Mouse (Mus musculus): Measurements from ENCODE around the gene Psmg3. TPM values are rescaled to one million over a fixed set of nuclear protein-coding genes. Genes with fewer than 3 reads are reported as not detected.

Gene Psmg3
- total and polyA plus RNA-seq, 2 experiments from 2014 or later: 20.4 to 61.0 TPM

- H3K4me3 ChIP-seq (ENCODE audit: low read depth, low read length): no peak overlapping the region
- no peak overlapping the region for H3K4me2 ChIP-seq (ENCODE audit: low read depth, low read length, poor library complexity, severe bottlenecking)
- no peaks in the 10 kb centered on the region for H3K4me1 ChIP-seq (ENCODE audit: insufficient read depth, low read length)
- H3K27me3 ChIP-seq (ENCODE audit: insufficient read depth, low read length): peaks cover 3% of the 10 kb centered on the region; the same call in 1 of the 2 replicates
- no peak for DNase-seq (ENCODE audit: low spot score)
- no peak overlapping the region for H3K27ac ChIP-seq (ENCODE audit: low read depth, low read length)
- H3K9me3 ChIP-seq (ENCODE audit: low read length): no peaks in the 10 kb centered on the region
- ATAC-seq (ENCODE audit: low FRiP score): no peak
- WGBS: 81% methylated on average over 12 of the region's 12 CpGs
- TF ChIP-seq CTCF (IDR thresholded peaks at IDR 0.05): no peak
- H3K9ac ChIP-seq (replicated peaks; ENCODE audit: low read length, poor library complexity, severe bottlenecking): no peak overlapping the region
- no peaks in the 10 kb centered on the region for H3K36me3 ChIP-seq (ENCODE audit: insufficient read depth, low read length)
Observed at GRCm38 (mm10) chr5:139849626-139850320, 23.1 kb upstream of the Psmg3 start.

- no peaks in the 10 kb centered on the region for H3K4me1 ChIP-seq (ENCODE audit: insufficient read depth, low read length)
- DNase-seq (ENCODE audit: low spot score): no peak
- no peak overlapping the region for H3K9ac ChIP-seq (replicated peaks; ENCODE audit: low read length, poor library complexity, severe bottlenecking)
- no peak overlapping the region for H3K27ac ChIP-seq (ENCODE audit: low read depth, low read length)
- H3K27me3 ChIP-seq (ENCODE audit: insufficient read depth, low read length): no peaks in the 10 kb centered on the region
- H3K36me3 ChIP-seq (ENCODE audit: insufficient read depth, low read length): no peaks in the 10 kb centered on the region
- TF ChIP-seq CTCF (IDR thresholded peaks at IDR 0.05): no peak
- 16% methylated on average over 3 of the region's 3 CpGs for WGBS
- no peak overlapping the region for H3K4me3 ChIP-seq (ENCODE audit: low read depth, low read length)
- ATAC-seq (ENCODE audit: low FRiP score): peak; percentile 31; the same call in 1 of the 2 replicates
- H3K9me3 ChIP-seq (ENCODE audit: low read length): no peaks in the 10 kb centered on the region
- H3K4me2 ChIP-seq (ENCODE audit: low read depth, low read length, poor library complexity, severe bottlenecking): no peak overlapping the region
Observed at GRCm38 (mm10) chr5:139839142-139839541, 12.5 kb upstream of the Psmg3 start.

GRCm38 (mm10) chr5:139838476-139838892, 11.8 kb upstream of the Psmg3 start:
- Histone ChIP-seq H3K9ac (replicated peaks; ENCODE audit: low read length, poor library complexity, severe bottlenecking) (no peak overlapping the region), H3K4me3 (ENCODE audit: low read depth, low read length) (no peak overlapping the region), H3K4me1 (ENCODE audit: insufficient read depth, low read length) (no peaks in the 10 kb centered on the region), H3K4me2 (ENCODE audit: low read depth, low read length, poor library complexity, severe bottlenecking) (no peak overlapping the region), H3K9me3 (ENCODE audit: low read length) (no peaks in the 10 kb centered on the region), H3K27me3 (ENCODE audit: insufficient read depth, low read length) (no peaks in the 10 kb centered on the region), H3K27ac (ENCODE audit: low read depth, low read length) (no peak overlapping the region), H3K36me3 (ENCODE audit: insufficient read depth, low read length) (no peaks in the 10 kb centered on the region)
- ATAC-seq (ENCODE audit: low FRiP score) (peak; percentile 38; the same call in 1 of the 2 replicates), DNase-seq (ENCODE audit: low spot score) (peak; percentile 74)
- WGBS: 13% methylated on average over 2 of the region's 2 CpGs
- TF ChIP-seq CTCF (IDR thresholded peaks at IDR 0.05): peak; percentile 70

GRCm38 (mm10) chr5:139835706-139836105, 9.0 kb upstream of the Psmg3 start:
- Histone ChIP-seq H3K27me3 (ENCODE audit: insufficient read depth, low read length) (no peaks in the 10 kb centered on the region), H3K27ac (ENCODE audit: low read depth, low read length) (no peak overlapping the region), H3K4me2 (ENCODE audit: low read depth, low read length, poor library complexity, severe bottlenecking) (no peak overlapping the region), H3K9ac (replicated peaks; ENCODE audit: low read length, poor library complexity, severe bottlenecking) (no peak overlapping the region), H3K4me3 (ENCODE audit: low read depth, low read length) (no peak overlapping the region), H3K9me3 (ENCODE audit: low read length) (no peaks in the 10 kb centered on the region), H3K36me3 (ENCODE audit: insufficient read depth, low read length) (no peaks in the 10 kb centered on the region), H3K4me1 (ENCODE audit: insufficient read depth, low read length) (no peaks in the 10 kb centered on the region)
- no peak for TF ChIP-seq CTCF (IDR thresholded peaks at IDR 0.05)
- DNase-seq (ENCODE audit: low spot score) (no peak), ATAC-seq (ENCODE audit: low FRiP score) (no peak)
- WGBS: 87% methylated on average over 7 of the region's 7 CpGs

- Histone ChIP-seq H3K36me3 (ENCODE audit: insufficient read depth, low read length) (no peaks in the 10 kb centered on the region), H3K4me3 (ENCODE audit: low read depth, low read length) (no peak overlapping the region), H3K27ac (ENCODE audit: low read depth, low read length) (no peak overlapping the region), H3K4me2 (ENCODE audit: low read depth, low read length, poor library complexity, severe bottlenecking) (no peak overlapping the region), H3K27me3 (ENCODE audit: insufficient read depth, low read length) (no peaks in the 10 kb centered on the region), H3K9ac (replicated peaks; ENCODE audit: low read length, poor library complexity, severe bottlenecking) (no peak overlapping the region), H3K4me1 (ENCODE audit: insufficient read depth, low read length) (no peaks in the 10 kb centered on the region), H3K9me3 (ENCODE audit: low read length) (no peaks in the 10 kb centered on the region)
- no peak for TF ChIP-seq CTCF (IDR thresholded peaks at IDR 0.05)
- 79% methylated on average over 7 of the region's 7 CpGs for WGBS
- DNase-seq (ENCODE audit: low spot score) (no peak), ATAC-seq (ENCODE audit: low FRiP score) (no peak)
Observed at GRCm38 (mm10) chr5:139832125-139832524, 5.4 kb upstream of the Psmg3 start.

GRCm38 (mm10) chr5:139830734-139831133, 4.0 kb upstream of the Psmg3 start:
- Histone ChIP-seq H3K4me2 (ENCODE audit: low read depth, low read length, poor library complexity, severe bottlenecking) (no peak overlapping the region), H3K9me3 (ENCODE audit: low read length) (no peaks in the 10 kb centered on the region), H3K4me3 (ENCODE audit: low read depth, low read length) (no peak overlapping the region), H3K9ac (replicated peaks; ENCODE audit: low read length, poor library complexity, severe bottlenecking) (no peak overlapping the region), H3K27me3 (ENCODE audit: insufficient read depth, low read length) (no peaks in the 10 kb centered on the region), H3K36me3 (ENCODE audit: insufficient read depth, low read length) (no peaks in the 10 kb centered on the region), H3K27ac (ENCODE audit: low read depth, low read length) (no peak overlapping the region), H3K4me1 (ENCODE audit: insufficient read depth, low read length) (peaks cover 3% of the 10 kb centered on the region; the same call in 1 of the 2 replicates)
- WGBS: 77% methylated on average over 3 of the region's 3 CpGs
- TF ChIP-seq CTCF (IDR thresholded peaks at IDR 0.05): no peak
- no peak for ATAC-seq (ENCODE audit: low FRiP score)
- DNase-seq (ENCODE audit: low spot score): no peak

All from midbrain, postnatal 0 days (tissue).